Mouse (Mus musculus): ENCODE measurements around the gene Gm3636.
A peak's percentile ranks its signal among the peaks of the same experiment; 100 is the strongest.
"Not testable (repeated sequence)": the region's sequence is repeated elsewhere in the genome, so short reads cannot be mapped to it uniquely, and the experiment has no call there.

Gm3636 gene

DNA sequence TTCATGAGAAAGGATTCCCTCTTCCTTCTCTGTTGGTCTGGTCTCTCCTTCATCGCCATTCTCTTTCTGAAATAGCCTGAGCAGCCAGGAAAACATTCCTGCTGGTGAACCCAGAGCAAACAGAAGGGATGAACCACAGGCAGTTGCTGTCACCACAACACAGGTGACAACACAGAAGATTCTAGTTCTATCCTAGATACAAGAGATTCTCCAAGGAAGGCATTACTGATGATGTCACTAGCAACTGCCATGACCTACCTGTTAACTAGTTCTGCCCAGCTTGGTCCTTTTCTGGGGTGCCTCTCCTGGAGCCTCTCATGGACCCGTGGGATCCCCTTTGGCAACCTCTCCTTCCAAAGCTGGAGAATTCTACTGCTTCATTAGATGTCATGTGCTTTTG, at the start of gene Gm3636:
Gene Gm3636, minus strand, starts transcription at position 101 of the 400 bp plus-strand sequence.
- not testable (repeated sequence) for DNase-seq

DNA sequence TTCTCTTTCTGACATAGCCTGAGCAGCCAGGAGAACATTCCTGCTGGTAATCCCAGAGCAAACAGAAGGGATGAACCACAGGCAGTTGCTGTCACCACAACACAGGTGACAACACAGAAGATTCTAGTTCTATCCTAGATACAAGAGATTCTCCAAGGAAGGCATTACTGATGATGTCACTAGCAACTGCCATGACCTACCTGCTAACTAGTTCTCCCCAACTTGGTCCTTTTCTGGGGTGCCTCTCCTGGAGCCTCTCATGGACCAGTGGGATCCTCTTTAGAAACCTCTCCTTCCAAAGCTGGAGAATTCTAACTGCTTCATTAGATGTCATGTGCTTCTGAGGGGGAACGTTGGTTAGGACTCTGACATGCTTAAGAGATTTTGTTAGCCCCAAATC, 32.2 kb upstream of the Gm3636 start, which contains the start of gene Gm8362:
Gene Gm8362, minus strand, starts transcription at position 101 of the 400 bp plus-strand sequence.
- DNase-seq = not testable (repeated sequence)

DNA sequence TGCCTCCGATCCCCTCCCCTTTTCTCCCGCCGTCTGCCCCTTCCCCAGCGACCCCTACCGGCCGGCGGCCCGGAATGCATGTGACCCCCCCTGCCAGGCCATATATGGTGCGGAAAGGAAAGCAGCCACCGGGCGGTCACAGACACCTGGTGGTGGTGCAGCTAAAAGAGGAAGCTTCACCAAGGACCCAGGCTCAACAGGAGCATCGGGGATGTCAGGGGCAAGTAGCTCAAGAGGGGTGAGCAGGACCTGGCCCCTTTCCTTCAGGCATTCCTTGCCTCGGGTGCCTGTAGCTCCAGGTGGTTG, 15.1 kb upstream of the Gm3636 start:
- DNase-seq = peak; percentile 1

DNA sequence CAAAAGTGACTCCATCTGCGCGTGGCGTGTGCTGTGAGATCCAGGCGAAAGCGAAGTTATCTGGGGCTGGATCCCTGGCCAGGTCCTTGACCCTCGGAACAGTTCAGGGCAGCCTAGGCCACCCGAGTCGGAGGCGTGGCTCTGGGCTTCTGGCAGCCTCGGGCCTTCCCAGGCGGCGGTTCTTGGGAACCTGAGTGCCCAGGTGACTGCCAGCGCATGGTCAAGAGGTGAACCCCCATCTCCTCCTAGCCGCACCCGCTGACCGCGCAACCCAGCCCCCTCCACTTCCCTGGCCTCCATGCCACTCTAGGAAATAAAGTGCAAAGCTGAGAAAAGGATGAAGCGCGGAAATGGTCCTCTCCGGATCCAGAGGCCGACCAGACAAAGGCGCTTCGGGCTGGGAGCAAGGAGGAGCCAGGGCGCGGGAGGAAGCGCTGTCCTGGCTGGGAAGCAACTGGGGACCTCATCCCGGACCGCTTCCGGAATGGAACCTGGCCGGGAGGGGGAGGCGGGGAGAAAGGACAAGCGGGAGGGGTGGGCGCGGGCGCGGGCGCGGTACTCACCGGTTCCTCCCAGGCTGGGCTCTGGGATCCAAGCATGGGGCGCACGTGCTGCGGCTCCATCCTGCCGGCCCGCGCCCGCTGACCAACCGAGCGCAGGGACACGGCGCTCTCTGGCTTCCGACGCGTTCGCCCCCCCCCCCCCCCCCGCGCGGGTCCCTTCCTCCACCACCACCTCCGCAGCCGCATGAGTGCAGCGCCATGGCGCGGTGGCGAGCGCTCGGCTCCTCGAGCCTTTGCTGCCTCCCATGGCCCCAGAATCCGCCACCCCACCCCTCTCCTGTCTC, 14.5 kb upstream of the Gm3636 start:
- peak; percentile 21 for DNase-seq

DNA sequence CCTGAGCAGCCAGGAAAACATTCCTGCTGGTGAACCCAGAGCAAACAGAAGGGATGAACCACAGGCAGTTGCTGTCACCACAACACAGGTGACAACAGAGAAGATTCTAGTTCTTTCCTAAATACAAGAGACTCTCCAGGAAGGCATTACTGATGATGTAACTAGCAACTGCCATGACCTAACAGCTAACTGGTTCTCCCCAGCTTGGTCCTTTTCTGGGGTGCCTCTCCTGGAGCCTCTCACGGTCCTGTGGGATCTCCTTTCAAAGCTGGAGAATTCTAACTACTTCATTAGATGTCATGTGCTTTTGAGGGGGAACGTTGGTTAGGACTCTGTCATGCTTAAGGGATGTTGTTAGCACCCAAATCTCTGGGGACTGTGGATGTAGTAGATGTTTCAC, 22.0 kb downstream of the Gm3636 start, which contains the start of gene Gm8050:
Gene Gm8050, minus strand, starts transcription at position 101 of the 400 bp plus-strand sequence.
- DNase-seq = not testable (repeated sequence)

Measured in kidney, postnatal 14 days (tissue).